Mouse (Mus musculus) testis, adult 2 months (tissue): ENCODE data around the gene Cactin. TPM values are rescaled to one million over a fixed set of nuclear protein-coding genes. Genes with fewer than 3 reads are reported as not detected.

Source experiments
- H3K27ac ChIP-seq: fragments of 200-500 bp; 2 replicates; pipeline ENCODE4 v1.5.1; 2012; ENCODE audit warnings: low read depth, low read length; ENCODE audit not compliant: control insufficient read depth, insufficient read depth
- H3K27me3 ChIP-seq: fragments of 200-500 bp; 2 replicates; pipeline ENCODE4 v1.6.1; 2012; ENCODE audit warnings: mild to moderate bottlenecking, low read length, moderate library complexity; ENCODE audit not compliant: control insufficient read depth, insufficient read depth
- H3K36me3 ChIP-seq: fragments of 200-500 bp; 2 replicates; pipeline ENCODE4 v1.6.1; 2012; ENCODE audit warnings: mild to moderate bottlenecking, low read length; ENCODE audit not compliant: control insufficient read depth, insufficient read depth
- H3K4me1 ChIP-seq: fragments of 200-500 bp; 2 replicates; pipeline ENCODE4 v1.6.1; 2012; ENCODE audit warnings: low read length; ENCODE audit not compliant: control insufficient read depth, insufficient read depth
- H3K4me3 ChIP-seq: fragments of 200-500 bp; 2 replicates; pipeline ENCODE4 v1.5.1; 2012; ENCODE audit warnings: low read depth, mild to moderate bottlenecking, low read length, moderate library complexity, mixed read lengths; ENCODE audit not compliant: control insufficient read depth
- CTCF ChIP-seq: fragments of 200-500 bp; IDR thresholded peaks from 2 replicates; pipeline ENCODE4 v1.5.1; 2012; ENCODE audit warnings: low read depth, mild to moderate bottlenecking, inconsistent platforms, low read length, moderate library complexity; ENCODE audit not compliant: control insufficient read depth, insufficient read depth, insufficient replicate concordance
- POLR2A ChIP-seq: fragments of 200-500 bp; IDR thresholded peaks from 2 replicates; pipeline ENCODE4 v1.6.1; 2012; ENCODE audit warnings: low read depth, mild to moderate bottlenecking, inconsistent platforms, low read length, moderate library complexity; ENCODE audit not compliant: control insufficient read depth
- polyA plus RNA-seq: library from polyadenylated mRNA; depleted of rRNA; stranded (reverse); fragments of >200 nt; gene quantifications from 2 replicates; pipeline ENCODE4 v1.2.3, GENCODE M21; 2012

Cactin gene
- polyA plus RNA-seq, 1 experiment = 13.4 TPM

GRCm38 (mm10) chr10:81354738-81355477, 34.0 kb downstream of the Cactin start:
- TF ChIP-seq CTCF = no peak
- TF ChIP-seq POLR2A = no peak
- Histone ChIP-seq H3K27ac (no peak overlapping the region), H3K4me3 (no peak overlapping the region), H3K4me1 (peaks cover 39% of the 10 kb centered on the region), H3K27me3 (no peaks in the 10 kb centered on the region), H3K36me3 (no peaks in the 10 kb centered on the region)

GRCm38 (mm10) chr10:81355533-81355932, 34.6 kb downstream of the Cactin start:
- TF ChIP-seq CTCF (no peak), POLR2A (no peak)
- H3K27me3 ChIP-seq = no peaks in the 10 kb centered on the region
- no peak overlapping the region for H3K27ac ChIP-seq
- peaks cover 38% of the 10 kb centered on the region for H3K4me1 ChIP-seq
- no peaks in the 10 kb centered on the region for H3K36me3 ChIP-seq
- H3K4me3 ChIP-seq = no peak overlapping the region

- peak overlapping the region; percentile 62 for H3K27ac ChIP-seq
- H3K4me3 ChIP-seq = peak overlapping the region; percentile 98
- no peak for TF ChIP-seq CTCF
- no peak for TF ChIP-seq POLR2A
- peaks cover 31% of the 10 kb centered on the region for H3K4me1 ChIP-seq
- no peaks in the 10 kb centered on the region for H3K36me3 ChIP-seq
- no peaks in the 10 kb centered on the region for H3K27me3 ChIP-seq
Observed at GRCm38 (mm10) chr10:81356352-81356990, 35.6 kb downstream of the Cactin start.

- H3K27ac ChIP-seq = peak within 1 kb of the TSS; percentile 94
- H3K4me1 ChIP-seq = peaks cover 26% of the 10 kb centered on the region
- H3K4me3 ChIP-seq = peak within 1 kb of the TSS; percentile 98
- TF ChIP-seq CTCF = no peak
- TF ChIP-seq POLR2A = peak; percentile 57; the same call in 1 of the 2 replicates
- no peaks in the 10 kb centered on the region for H3K36me3 ChIP-seq
- H3K27me3 ChIP-seq = no peaks in the 10 kb centered on the region
Observed at GRCm38 (mm10) chr10:81356991-81357844, 36.3 kb downstream of the Cactin start, which contains the start of gene Mfsd12. Gene Mfsd12 (plus strand): TSS chr10:81357491.

GRCm38 (mm10) chr10:81358209-81358608, 37.3 kb downstream of the Cactin start:
- H3K4me1 ChIP-seq = peaks cover 31% of the 10 kb centered on the region
- H3K4me3 ChIP-seq = peak overlapping the region; percentile 98
- no peaks in the 10 kb centered on the region for H3K36me3 ChIP-seq
- no peaks in the 10 kb centered on the region for H3K27me3 ChIP-seq
- TF ChIP-seq CTCF (no peak), POLR2A (no peak)
- H3K27ac ChIP-seq = no peak overlapping the region; the same call in 1 of the 2 replicates

GRCm38 (mm10) chr10:81358841-81359240, 37.9 kb downstream of the Cactin start:
- TF ChIP-seq CTCF = no peak
- TF ChIP-seq POLR2A = no peak
- H3K36me3 ChIP-seq = no peaks in the 10 kb centered on the region
- peak overlapping the region; percentile 98 for H3K4me3 ChIP-seq
- no peak overlapping the region for H3K27ac ChIP-seq
- H3K27me3 ChIP-seq = no peaks in the 10 kb centered on the region
- peaks cover 36% of the 10 kb centered on the region for H3K4me1 ChIP-seq

GRCm38 (mm10) chr10:81360721-81361120, 39.8 kb downstream of the Cactin start:
- Histone ChIP-seq H3K27ac (no peak overlapping the region), H3K36me3 (no peaks in the 10 kb centered on the region), H3K4me3 (no peak overlapping the region), H3K27me3 (no peaks in the 10 kb centered on the region), H3K4me1 (peaks cover 41% of the 10 kb centered on the region)
- no peak for TF ChIP-seq CTCF
- TF ChIP-seq POLR2A = no peak
